Mouse (Mus musculus) forebrain, embryonic 11.5 days (tissue): ENCODE measurements around the gene Gm614. TPM values are rescaled to one million over a fixed set of nuclear protein-coding genes. Genes with fewer than 3 reads are reported as not detected.

Source experiments
- ATAC-seq: fragments of 200-750 bp; cut with Nextera tagmentation; replicated peaks from 2 replicates; pipeline ENCODE4 v1.8.0; 2017; ENCODE audit warnings: moderate TSS enrichment; ENCODE audit not compliant: low FRiP score
- DNase-seq: peaks from one replicate; pipeline ENCODE4 v3.0.0-alpha.2; 2017; ENCODE audit warnings: low spot score
- H3K27ac ChIP-seq: fragments of 300-500 bp; sonication (generic); 2 replicates; pipeline ENCODE4 v1.5.1; 2014; ENCODE audit warnings: low read depth, low read length
- H3K27me3 ChIP-seq: fragments of 300-500 bp; sonication (generic); 2 replicates; pipeline ENCODE4 v1.6.1; 2014; ENCODE audit warnings: mild to moderate bottlenecking, low read length, mixed read lengths; ENCODE audit not compliant: control insufficient read depth, insufficient read depth
- H3K36me3 ChIP-seq: fragments of 300-500 bp; sonication (generic); 2 replicates; pipeline ENCODE4 v1.6.1; 2014; ENCODE audit warnings: mild to moderate bottlenecking, low read length, moderate library complexity, mixed read lengths; ENCODE audit not compliant: control insufficient read depth, insufficient read depth
- H3K4me1 ChIP-seq: fragments of 300-500 bp; sonication (generic); replicated peaks from 2 replicates; pipeline ENCODE4 v1.6.1; 2014; ENCODE audit warnings: low read length, mixed read lengths; ENCODE audit not compliant: control insufficient read depth, insufficient read depth
- H3K4me2 ChIP-seq: fragments of 300-500 bp; sonication (generic); 2 replicates; pipeline ENCODE4 v1.6.1; 2014; ENCODE audit warnings: low read depth, mild to moderate bottlenecking, low read length, moderate library complexity, mixed read lengths; ENCODE audit not compliant: severe bottlenecking
- H3K4me3 ChIP-seq: fragments of 300-500 bp; sonication (generic); 2 replicates; pipeline ENCODE4 v1.5.1; 2014; ENCODE audit warnings: low read depth, low read length
- H3K9ac ChIP-seq: fragments of 300-500 bp; sonication (generic); 2 replicates; pipeline ENCODE4 v1.6.1; 2014; ENCODE audit warnings: low read length
- H3K9me3 ChIP-seq: fragments of 300-500 bp; sonication (generic); 2 replicates; pipeline ENCODE4 v1.6.1; 2016; ENCODE audit warnings: low read length, mixed read lengths; ENCODE audit not compliant: control insufficient read depth
- WGBS: fragments of 180-500 bp; shearing (Covaris S2); extraction: QIAGEN DNeasy Blood & Tissue Kit; methylation state at CpG from one replicate; pipeline ENCODE4 v1.1.7; 2014; 5-methylcytosine and 5-hydroxymethylcytosine counted together
- polyA plus RNA-seq: library from polyadenylated mRNA; unstranded; fragments of >200 nt; fragmentation: Nextera tagmentation; extraction: Ambion mirVana; gene quantifications from 2 replicates; pipeline ENCODE4 v1.2.1, GENCODE M21; 2014

The Gm614 gene
- not detected in 2 replicates for polyA plus RNA-seq

DNA sequence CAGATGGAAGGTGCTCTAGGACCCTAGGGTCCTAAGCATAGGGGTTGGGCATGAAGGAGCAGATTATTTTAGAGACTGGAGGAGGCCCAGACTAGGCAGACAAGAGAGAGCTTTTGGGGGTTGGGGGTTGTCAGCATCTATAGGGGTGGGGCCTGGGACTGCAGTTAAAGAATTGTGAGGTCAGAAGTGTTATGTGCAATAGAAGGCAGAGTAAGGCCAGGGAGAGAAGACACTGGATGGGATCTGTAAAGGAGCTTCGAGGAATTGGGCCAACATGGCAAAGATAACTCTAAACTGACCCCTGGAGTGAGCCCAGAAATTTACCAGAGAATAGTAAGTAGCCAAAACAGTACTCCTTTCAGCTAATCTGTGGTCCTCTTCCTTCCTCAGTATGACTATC lies at the start of gene Gm614:
Gene Gm614, minus strand, starts transcription at position 101 of the 400 bp plus-strand sequence.
- 55% methylated on average over 1 of the region's 1 CpGs for WGBS
- Histone ChIP-seq H3K27ac (no peak within 1 kb of the TSS), H3K36me3 (no peaks in the 10 kb centered on the region), H3K4me3 (no peak within 1 kb of the TSS), H3K4me1 (peaks cover 5% of the 10 kb centered on the region; the same call in 1 of the 2 replicates), H3K9me3 (no peaks in the 10 kb centered on the region), H3K4me2 (no peak within 1 kb of the TSS), H3K9ac (no peak within 1 kb of the TSS), H3K27me3 (no peaks in the 10 kb centered on the region; the same call in 1 of the 2 replicates)
- ATAC-seq, result no peak
- DNase-seq, result no peak

DNA sequence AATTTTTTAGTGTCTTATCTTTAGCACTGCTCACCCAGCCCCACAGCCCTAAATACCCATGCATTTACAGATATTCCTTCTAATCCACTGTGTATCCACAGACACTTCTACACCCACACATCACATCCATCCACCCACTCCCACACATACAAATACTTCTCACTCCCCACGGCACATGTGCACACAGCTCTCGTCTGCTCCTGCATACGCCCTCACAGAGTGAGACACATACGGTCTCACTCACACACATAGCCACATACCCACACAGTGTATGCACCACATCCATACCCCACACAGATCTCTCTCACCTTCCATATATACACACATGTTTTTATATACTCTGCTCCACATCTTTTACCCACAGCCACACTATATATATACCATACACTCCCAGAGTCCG lies 45.5 kb upstream of the Gm614 start:
- WGBS, result 93% methylated on average over 5 of the region's 5 CpGs
- peaks cover 3% of the 10 kb centered on the region; the same call in 1 of the 2 replicates for H3K27me3 ChIP-seq
- ATAC-seq, result no peak

DNA sequence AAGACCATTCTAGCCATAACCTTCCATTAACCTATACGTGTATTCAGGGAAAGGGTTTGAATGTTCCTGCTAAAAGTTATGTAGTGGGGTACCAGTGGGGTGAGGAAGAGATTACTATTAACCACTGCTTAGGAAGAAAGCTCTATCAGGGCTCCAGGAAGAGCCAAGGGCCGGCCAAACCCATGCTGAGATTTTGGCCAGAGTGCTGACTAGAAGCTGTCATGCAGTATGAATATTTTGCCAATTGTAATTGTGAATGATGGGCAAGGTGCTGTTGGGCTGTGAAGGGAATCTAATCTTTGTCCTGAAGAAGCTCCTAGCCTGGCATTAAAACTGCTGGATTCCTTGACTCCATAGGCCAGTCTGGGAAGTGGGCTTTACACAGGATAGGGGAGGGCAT lies 40.9 kb upstream of the Gm614 start:
- WGBS, result 48% methylated on average over 2 of the region's 2 CpGs
- no peaks in the 10 kb centered on the region for H3K36me3 ChIP-seq
- H3K9ac ChIP-seq, result no peak overlapping the region
- peaks cover 12% of the 10 kb centered on the region for H3K4me1 ChIP-seq
- ATAC-seq (no peak), DNase-seq (no peak)
- no peak overlapping the region for H3K27ac ChIP-seq
- peaks cover 3% of the 10 kb centered on the region; the same call in 1 of the 2 replicates for H3K27me3 ChIP-seq
- no peak overlapping the region for H3K4me3 ChIP-seq
- no peak overlapping the region for H3K4me2 ChIP-seq
- no peaks in the 10 kb centered on the region for H3K9me3 ChIP-seq

More for the DNA sequence above, 45.5 kb upstream of the Gm614 start:
- H3K4me1 ChIP-seq, result no peaks in the 10 kb centered on the region; the same call in 1 of the 2 replicates
- H3K9ac ChIP-seq, result no peak overlapping the region
- H3K4me2 ChIP-seq, result no peak overlapping the region
- no peaks in the 10 kb centered on the region; the same call in 1 of the 2 replicates for H3K36me3 ChIP-seq
- no peak overlapping the region for H3K27ac ChIP-seq
- no peak for DNase-seq
- H3K9me3 ChIP-seq, result no peaks in the 10 kb centered on the region
- H3K4me3 ChIP-seq, result no peak overlapping the region

DNA sequence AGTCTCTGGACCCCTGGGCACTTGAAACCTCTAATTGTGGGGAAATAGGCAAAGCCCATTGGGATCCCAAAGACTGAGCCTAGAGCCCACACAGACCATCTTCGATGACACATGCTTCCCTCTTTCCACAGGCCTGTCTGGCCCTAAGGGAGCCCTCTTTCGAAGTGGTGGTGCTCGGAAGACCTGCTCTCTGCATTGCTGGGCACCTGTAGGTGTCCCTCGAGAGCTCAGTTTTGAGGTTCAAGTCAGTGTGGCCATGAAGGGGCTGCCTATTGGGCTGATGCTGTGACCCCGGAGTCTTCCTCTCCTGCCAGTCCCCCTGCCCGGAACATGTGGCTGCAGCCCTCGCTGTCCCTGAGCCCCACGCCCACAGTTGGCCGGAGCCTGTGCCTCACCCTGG lies 37.9 kb upstream of the Gm614 start:
- Histone ChIP-seq H3K4me3 (no peak overlapping the region), H3K9ac (no peak overlapping the region; the same call in 1 of the 2 replicates), H3K4me1 (peaks cover 12% of the 10 kb centered on the region), H3K27ac (no peak overlapping the region), H3K36me3 (no peaks in the 10 kb centered on the region), H3K9me3 (no peaks in the 10 kb centered on the region), H3K27me3 (peaks cover 3% of the 10 kb centered on the region; the same call in 1 of the 2 replicates), H3K4me2 (0 out of 2 replicates have a peak overlapping the region, but pooled peaks have one; percentile 1)
- 69% methylated on average over 9 of the region's 9 CpGs for WGBS
- DNase-seq (no peak), ATAC-seq (no peak)

DNA sequence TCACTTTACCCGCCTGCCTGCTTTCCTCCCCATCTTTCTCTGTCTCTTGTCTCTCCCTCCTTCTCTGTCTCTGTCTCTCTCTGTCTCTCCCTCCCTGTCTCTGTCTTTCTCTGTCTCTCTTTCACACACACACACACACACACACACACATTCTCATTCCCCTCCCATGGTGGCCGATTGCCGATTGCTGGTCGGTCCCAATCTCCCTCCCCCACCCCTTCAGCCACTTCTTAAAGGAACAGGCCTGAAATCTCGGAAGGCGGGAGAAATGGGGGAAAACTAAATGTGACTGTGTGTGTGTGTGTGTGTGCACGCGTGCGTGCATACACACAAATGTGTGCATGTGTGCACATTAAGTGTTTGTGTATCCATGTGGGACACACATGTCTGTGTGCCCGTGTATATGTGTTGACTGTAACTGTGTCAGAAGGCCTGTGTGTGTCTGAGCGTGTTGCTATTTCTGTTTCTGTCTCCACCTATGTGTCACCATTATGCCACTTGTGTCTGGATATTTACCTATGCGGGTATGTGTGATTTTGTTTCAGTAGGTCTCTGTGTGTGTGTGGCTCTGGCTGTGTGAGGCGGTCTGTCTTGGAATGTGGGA lies 36.7 kb upstream of the Gm614 start:
- Histone ChIP-seq H3K9ac (peak overlapping the region; percentile 41), H3K4me3 (peak overlapping the region; percentile 38), H3K9me3 (no peaks in the 10 kb centered on the region), H3K4me1 (peaks cover 12% of the 10 kb centered on the region), H3K27me3 (no peaks in the 10 kb centered on the region; the same call in 1 of the 2 replicates), H3K36me3 (no peaks in the 10 kb centered on the region), H3K27ac (peak overlapping the region; percentile 37; the same call in 1 of the 2 replicates), H3K4me2 (peak overlapping the region; percentile 51)
- peak; percentile 60 for ATAC-seq
- DNase-seq, result peak; percentile 68
- 26% methylated on average over 13 of the region's 13 CpGs for WGBS

DNA sequence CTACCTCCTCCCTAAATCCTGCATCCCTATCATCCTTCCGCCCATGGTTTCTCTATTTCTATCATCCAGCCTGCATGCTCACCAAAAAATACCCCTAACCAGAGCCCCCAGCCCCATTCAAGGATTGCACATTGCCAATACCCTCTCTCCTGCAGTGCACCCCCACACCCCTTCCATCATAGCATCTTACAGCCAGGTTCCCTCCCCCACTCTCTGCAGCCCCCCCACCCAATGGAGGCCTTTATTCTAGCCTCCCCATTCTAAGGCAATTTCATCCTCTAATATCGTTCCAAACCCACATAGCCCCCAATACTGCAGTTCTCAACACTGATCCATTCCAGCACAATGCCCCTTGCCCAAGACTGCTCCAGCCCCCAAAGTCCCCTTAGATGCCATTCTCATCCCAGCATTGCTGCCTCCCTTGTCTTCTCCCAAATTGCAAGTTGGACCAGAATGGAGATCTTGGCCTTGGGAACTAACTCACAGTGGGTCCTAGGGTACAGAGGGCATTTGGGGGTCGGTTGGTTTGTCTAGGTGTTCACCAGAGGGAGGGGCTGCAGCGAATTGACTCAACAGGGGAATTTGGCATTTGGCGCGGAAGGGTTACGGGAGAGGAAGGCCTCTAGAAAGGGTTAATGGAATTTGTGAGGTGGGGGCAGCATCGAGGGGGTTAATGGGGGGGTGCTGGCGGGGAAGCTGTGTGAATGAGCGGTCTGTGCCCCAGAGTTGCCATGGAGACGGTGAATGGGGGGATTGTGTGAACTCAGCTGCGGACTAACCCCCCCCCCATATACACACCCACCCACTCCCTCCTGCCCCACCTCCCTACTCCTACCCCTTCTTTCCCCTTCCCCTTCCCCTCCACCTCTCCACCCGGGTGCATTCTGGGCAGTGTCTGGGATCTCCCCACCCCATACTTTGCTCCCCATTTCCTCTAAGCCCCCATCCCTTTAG lies 36.0 kb upstream of the Gm614 start:
- H3K9ac ChIP-seq, result peak overlapping the region; percentile 57
- peak overlapping the region; percentile 51 for H3K4me2 ChIP-seq
- H3K4me3 ChIP-seq, result peak overlapping the region; percentile 38
- peaks cover 12% of the 10 kb centered on the region for H3K4me1 ChIP-seq
- ATAC-seq, result peak; percentile 81
- H3K36me3 ChIP-seq, result no peaks in the 10 kb centered on the region
- no peaks in the 10 kb centered on the region; the same call in 1 of the 2 replicates for H3K27me3 ChIP-seq
- H3K27ac ChIP-seq, result peak overlapping the region; percentile 53
- WGBS, result 18% methylated on average over 11 of the region's 13 CpGs
- peak; percentile 77 for DNase-seq
- no peaks in the 10 kb centered on the region for H3K9me3 ChIP-seq

DNA sequence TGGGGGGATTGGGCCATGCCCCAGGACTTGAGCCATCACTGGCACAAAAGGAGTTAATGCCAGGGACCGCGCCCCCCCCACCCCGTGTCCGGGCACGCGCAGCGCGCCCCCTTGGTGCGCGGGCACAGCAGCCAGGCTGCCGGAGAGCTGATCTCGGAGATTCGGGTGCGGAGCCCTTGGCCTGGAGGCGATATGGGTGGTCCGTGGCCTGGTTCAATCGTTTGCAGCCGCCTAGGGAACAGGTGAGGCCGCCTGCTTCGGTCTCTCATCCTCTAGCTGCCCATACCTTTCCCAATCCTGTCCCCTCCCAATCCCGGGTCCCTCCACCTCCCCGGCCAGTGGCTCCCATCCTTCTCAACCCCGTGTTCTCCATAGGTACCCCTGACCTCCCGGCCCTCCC lies 35.3 kb upstream of the Gm614 start, which contains the start of gene Nlgn3:
Gene Nlgn3, plus strand, starts transcription at position 114 of the 400 bp plus-strand sequence.
- peak within 1 kb of the TSS; percentile 57 for H3K9ac ChIP-seq
- peak; percentile 31; the same call in 1 of the 2 replicates for ATAC-seq
- no peaks in the 10 kb centered on the region; the same call in 1 of the 2 replicates for H3K27me3 ChIP-seq
- H3K27ac ChIP-seq, result peak within 1 kb of the TSS; percentile 53
- H3K4me2 ChIP-seq, result peak within 1 kb of the TSS; percentile 51
- peak within 1 kb of the TSS; percentile 38 for H3K4me3 ChIP-seq
- H3K4me1 ChIP-seq, result peaks cover 10% of the 10 kb centered on the region
- peak; percentile 69 for DNase-seq
- H3K36me3 ChIP-seq, result no peaks in the 10 kb centered on the region
- 9% methylated on average over 19 of the region's 24 CpGs for WGBS
- H3K9me3 ChIP-seq, result no peaks in the 10 kb centered on the region

DNA sequence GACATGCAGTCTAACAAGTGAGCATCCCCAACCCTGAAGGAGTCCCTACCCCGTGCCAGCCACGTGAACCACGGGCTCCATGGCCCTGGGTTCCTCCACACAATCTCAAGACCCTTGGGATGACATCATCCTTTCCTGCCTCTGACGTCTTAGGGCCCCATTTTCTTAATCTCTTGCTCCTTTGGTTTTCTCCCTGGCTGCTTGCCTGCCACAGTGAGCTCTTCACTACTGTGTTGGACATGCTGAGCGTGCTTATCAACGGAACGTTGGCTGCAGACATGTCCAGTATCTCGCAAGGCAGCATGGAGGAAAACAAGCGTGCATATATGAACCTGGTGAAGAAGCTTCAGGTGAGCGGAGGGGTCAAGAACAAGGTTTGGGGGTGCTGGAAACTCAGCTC lies 26.3 kb upstream of the Gm614 start:
- DNase-seq (no peak), ATAC-seq (no peak)
- Histone ChIP-seq H3K27me3 (no peaks in the 10 kb centered on the region; the same call in 1 of the 2 replicates), H3K9ac (no peak overlapping the region), H3K36me3 (peaks cover 2% of the 10 kb centered on the region; the same call in 1 of the 2 replicates), H3K4me2 (no peak overlapping the region), H3K4me1 (no peaks in the 10 kb centered on the region), H3K9me3 (no peaks in the 10 kb centered on the region), H3K4me3 (no peak overlapping the region), H3K27ac (no peak overlapping the region)
- 91% methylated on average over 10 of the region's 10 CpGs for WGBS
